Mouse (Mus musculus) bone marrow macrophage, adult 2 months (primary cell): ENCODE measurements around the gene Rabep1. TPM values are rescaled to one million over a fixed set of nuclear protein-coding genes. Genes with fewer than 3 reads are reported as not detected.
"Not testable (repeated sequence)": the region's sequence is repeated elsewhere in the genome, so short reads cannot be mapped to it uniquely, and the experiment has no call there.

Experiments used
- H3K27ac ChIP-seq: 2 replicates; pipeline ENCODE4 v1.5.1; 2012; ENCODE audit warnings: low read depth, low read length; ENCODE audit not compliant: insufficient read depth
- H3K4me1 ChIP-seq: 2 replicates; pipeline ENCODE4 v1.6.1; 2012; ENCODE audit warnings: low read length; ENCODE audit not compliant: control insufficient read depth, insufficient read depth
- H3K4me3 ChIP-seq: 2 replicates; pipeline ENCODE4 v1.5.1; 2012; ENCODE audit warnings: mild to moderate bottlenecking, low read length, moderate library complexity; ENCODE audit not compliant: insufficient read depth
- CTCF ChIP-seq: IDR thresholded peaks from 2 replicates; pipeline ENCODE4 v1.5.1; 2012; ENCODE audit warnings: low read depth, mild to moderate bottlenecking, low read length, moderate library complexity
- POLR2A ChIP-seq: IDR thresholded peaks from 2 replicates; pipeline ENCODE4 v1.6.1; 2012; ENCODE audit warnings: mild to moderate bottlenecking, low read depth, low read length, borderline replicate concordance
- polyA plus RNA-seq: library from polyadenylated mRNA; stranded (reverse); fragments of >200 nt; gene quantifications from 2 replicates; pipeline ENCODE4 v1.2.4, GENCODE M21; 2012; ENCODE audit not compliant: missing spikeins, insufficient read depth, insufficient read length

Rabep1 gene
- polyA plus RNA-seq, 1 experiment: 51.8 TPM

DNA sequence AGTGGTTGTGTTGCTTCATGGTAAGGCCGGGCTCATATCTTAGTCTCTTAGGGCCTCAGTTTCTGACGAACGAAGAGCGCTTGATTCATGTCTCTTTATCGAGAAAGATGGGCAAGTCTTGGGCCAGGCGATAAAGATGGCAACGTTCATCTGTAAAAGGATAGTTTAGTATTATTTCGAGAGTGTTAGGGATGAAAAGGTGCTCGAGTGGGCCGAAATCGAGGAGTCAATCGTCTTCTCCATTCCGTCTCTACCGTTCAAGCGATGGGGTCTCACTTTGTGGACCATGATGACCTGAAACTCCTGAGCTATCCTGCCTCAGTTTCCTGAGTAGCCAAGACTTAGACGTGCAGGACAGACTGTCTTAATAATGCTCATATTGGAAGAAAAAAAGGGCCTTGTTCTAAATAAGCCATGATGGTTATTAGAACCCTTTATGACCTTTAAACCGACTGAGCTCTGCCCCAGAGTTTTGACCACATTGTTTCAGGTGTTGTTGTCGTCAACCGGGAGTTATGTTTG lies 940 bp downstream of the Rabep1 start:
- Histone ChIP-seq H3K4me1 (peaks cover 24% of the 10 kb centered on the region), H3K4me3 (peak overlapping the region; percentile 69), H3K27ac (peak overlapping the region; percentile 89)
- no peak for TF ChIP-seq POLR2A
- TF ChIP-seq CTCF: no peak

DNA sequence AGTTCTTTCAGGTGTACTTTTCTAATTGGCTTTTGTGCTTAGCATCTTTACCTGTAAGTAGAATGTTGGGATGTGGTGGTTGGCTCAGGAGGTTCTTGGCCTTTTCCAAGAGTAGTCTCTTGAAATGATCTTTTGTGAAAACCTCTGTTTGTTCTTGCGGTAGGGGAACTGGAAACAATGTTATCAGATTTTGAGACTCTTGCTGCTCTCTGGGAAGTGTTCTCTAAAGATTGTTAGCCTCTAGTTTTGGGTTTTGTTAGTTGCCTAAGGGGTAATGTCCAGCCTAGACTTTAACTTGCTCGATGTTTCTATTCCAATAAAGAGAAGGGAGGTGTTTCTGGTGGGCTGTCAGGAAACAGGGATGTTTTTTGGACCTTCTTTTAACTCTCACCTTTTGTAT lies 1.5 kb downstream of the Rabep1 start:
- H3K27ac ChIP-seq: peak overlapping the region; percentile 89
- H3K4me1 ChIP-seq: peaks cover 28% of the 10 kb centered on the region
- no peak for TF ChIP-seq POLR2A
- TF ChIP-seq CTCF: no peak
- H3K4me3 ChIP-seq: peak overlapping the region; percentile 69

DNA sequence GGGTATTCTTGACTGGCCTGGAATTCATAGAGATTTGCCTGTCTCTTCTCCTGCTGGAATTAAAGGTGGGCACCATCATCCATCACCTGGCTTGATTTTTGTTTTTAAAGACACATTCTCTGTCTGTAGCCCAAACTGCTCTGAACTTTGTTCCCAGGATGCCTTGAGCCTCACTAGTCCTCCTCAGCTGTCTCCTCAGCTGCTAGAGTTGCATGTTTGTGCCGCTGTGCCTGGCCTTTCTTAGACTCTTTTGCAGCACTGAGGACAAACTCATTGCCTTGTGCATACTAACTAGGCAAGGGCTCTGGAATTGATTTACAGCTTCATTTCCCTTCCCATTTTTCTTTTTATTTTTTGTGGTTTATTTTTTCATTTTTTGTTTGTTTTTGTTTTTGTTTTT lies 15.8 kb downstream of the Rabep1 start:
- no peak overlapping the region for H3K4me3 ChIP-seq
- H3K4me1 ChIP-seq: peaks cover 31% of the 10 kb centered on the region
- no peak overlapping the region for H3K27ac ChIP-seq
- no peak for TF ChIP-seq POLR2A
- no peak for TF ChIP-seq CTCF

- not testable (repeated sequence) for H3K27ac ChIP-seq, H3K4me3 ChIP-seq
- H3K4me1 ChIP-seq: peaks cover 22% of the 10 kb centered on the region
Observed at GRCm38 (mm10) chr11:70863204-70863603, 18.6 kb downstream of the Rabep1 start.

DNA sequence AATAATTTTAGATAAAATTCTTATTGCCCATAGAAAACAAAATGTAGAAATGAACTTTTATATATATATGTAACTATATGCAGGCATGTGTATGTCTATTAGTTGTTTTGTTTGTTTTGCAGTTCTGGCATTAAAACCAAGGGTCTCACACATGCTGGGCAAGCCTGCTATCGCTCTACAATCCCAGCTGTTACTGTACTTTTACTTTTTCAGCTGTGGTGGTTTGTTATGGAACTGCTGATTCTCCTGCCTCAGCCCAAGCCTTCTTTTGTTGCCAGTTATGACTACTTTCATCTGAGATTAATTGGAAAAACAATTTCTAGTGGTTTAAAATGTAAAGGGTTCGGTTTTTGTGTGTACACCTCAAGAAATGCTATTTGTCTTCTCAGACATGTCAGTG lies 20.6 kb downstream of the Rabep1 start:
- no peak for TF ChIP-seq POLR2A
- no peak for TF ChIP-seq CTCF
- Histone ChIP-seq H3K4me1 (peaks cover 33% of the 10 kb centered on the region), H3K4me3 (no peak overlapping the region), H3K27ac (peak overlapping the region; percentile 77)

GRCm38 (mm10) chr11:70869263-70869662 lies 24.7 kb downstream of the Rabep1 start:
- H3K27ac ChIP-seq: no peak overlapping the region
- TF ChIP-seq CTCF (no peak), POLR2A (no peak)
- no peak overlapping the region for H3K4me3 ChIP-seq
- peaks cover 56% of the 10 kb centered on the region for H3K4me1 ChIP-seq

GRCm38 (mm10) chr11:70869811-70870210 lies 25.2 kb downstream of the Rabep1 start:
- TF ChIP-seq POLR2A: no peak
- TF ChIP-seq CTCF: no peak
- no peak overlapping the region for H3K27ac ChIP-seq
- no peak overlapping the region for H3K4me3 ChIP-seq
- H3K4me1 ChIP-seq: peaks cover 56% of the 10 kb centered on the region

- Histone ChIP-seq H3K4me3 (no peak overlapping the region), H3K27ac (no peak overlapping the region), H3K4me1 (peaks cover 56% of the 10 kb centered on the region)
- TF ChIP-seq CTCF (no peak), POLR2A (no peak)
Observed at GRCm38 (mm10) chr11:70870407-70870806, 25.8 kb downstream of the Rabep1 start.

DNA sequence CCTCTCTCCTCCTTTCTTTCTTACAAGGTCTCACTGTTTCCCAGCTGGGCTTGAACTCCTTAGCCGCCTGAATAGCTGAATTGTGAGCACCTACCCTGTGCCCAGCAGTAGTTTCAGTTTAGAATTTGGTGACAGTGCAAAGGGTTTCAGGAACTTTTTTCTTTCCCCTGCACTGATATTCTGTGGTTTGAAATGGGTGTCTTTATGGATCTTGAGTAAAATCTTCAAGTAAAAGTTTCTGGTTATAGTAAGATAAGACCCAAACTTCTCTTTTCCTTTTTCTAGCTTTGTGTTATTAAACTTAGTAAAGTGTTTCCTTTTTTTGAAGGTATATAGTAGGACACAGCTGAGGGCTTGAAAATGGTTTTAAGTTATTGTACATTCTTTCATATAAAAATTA lies 26.5 kb downstream of the Rabep1 start:
- H3K27ac ChIP-seq: no peak overlapping the region
- peaks cover 54% of the 10 kb centered on the region for H3K4me1 ChIP-seq
- no peak overlapping the region for H3K4me3 ChIP-seq
- TF ChIP-seq CTCF (no peak), POLR2A (no peak)

GRCm38 (mm10) chr11:70871766-70872330 lies 27.3 kb downstream of the Rabep1 start:
- TF ChIP-seq POLR2A (no peak), CTCF (no peak)
- H3K4me3 ChIP-seq: no peak overlapping the region
- peaks cover 54% of the 10 kb centered on the region for H3K4me1 ChIP-seq
- H3K27ac ChIP-seq: no peak overlapping the region
